Mouse (Mus musculus) right cerebral cortex, postnatal 14 days (tissue): ENCODE data around the gene Cst9.

Experiments used
- DNase-seq: peaks from one replicate; pipeline ENCODE4 v3.0.0; 2022

Gene Cst9

DNA sequence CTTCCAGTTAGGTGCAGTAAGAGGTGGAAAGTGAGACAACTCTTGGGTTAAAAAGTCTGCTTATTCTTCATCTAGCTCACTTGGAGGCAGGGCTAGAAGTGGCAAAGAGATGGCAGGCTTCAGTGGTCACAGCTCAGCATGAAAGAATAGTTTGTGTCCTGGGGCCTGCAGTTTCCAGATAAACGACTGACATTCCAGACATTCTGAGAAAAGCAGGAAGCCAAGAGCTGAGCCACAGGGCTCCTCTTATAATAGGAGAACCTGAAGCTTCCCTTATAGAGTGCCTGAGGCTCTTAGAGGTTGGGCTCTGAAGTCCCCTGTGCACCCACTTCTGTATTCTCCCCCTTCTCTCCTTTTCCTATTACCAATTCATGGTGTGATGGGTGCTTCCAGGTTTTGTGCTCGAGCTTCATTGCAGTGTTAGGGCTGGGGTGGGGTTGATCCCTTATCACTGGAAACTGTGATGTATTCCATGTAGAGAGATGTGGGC, 43.7 kb downstream of the Cst9 start:
- DNase-seq: no peak

DNA sequence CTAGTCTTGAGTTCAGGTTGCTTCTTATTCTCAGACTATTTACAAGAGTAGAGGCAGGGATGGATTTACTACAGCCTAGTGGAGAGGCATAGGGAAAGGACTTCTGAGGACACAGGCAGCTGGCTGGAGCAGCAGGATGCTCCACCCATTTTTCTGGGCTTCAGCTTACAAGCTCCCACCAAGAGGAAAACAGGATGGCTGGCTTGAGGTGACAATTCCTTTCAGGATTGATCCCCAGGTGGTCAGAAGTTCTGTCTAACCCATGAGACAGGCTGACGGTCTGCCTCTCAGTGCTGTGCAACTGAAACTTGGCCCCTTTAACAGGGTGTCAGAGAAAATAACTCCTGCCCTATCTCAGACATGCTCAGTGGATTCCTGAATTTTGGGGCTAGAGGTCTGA, 44.3 kb downstream of the Cst9 start:
- no peak for DNase-seq

DNA sequence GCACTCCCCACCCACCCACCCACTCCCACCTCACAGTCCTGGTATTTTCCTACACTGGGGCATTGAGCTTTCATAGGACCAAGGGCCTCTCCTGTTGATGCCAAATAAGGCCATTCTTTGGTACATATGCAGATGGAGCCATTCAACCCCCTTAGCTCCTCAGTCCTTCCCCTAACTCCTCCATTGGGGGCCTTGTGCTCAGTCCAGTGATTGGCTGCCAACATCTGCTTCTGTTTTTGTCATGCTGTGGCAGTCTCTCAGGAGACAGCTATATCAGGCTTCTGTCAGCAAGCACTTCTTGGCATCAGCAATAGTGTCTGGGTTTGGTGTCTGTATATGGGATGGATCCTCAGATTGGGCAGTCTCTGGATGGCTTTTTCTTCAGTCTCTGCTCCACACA, 49.8 kb downstream of the Cst9 start:
- no peak for DNase-seq
